Mouse (Mus musculus) heart, adult 18-20 months (tissue): ENCODE measurements at regions not wholly inside any gene's neighbourhood (a gene's known extent, or its start where the extent isn't known, plus 50 kb on each side); places are given as distances from the start of the nearest gene placed in this dataset.

Experiments
- DNase-seq, 2 experiments: peaks; one replicate each; pipeline ENCODE4 v3.0.0; 2021 to 2022; ENCODE audit warnings: mixed read lengths in 1 of 2

- DNase-seq = peak in 1 of 2 experiments; percentile 5
These were observed 50.3 kb upstream of the Nmu start for GRCm38 (mm10) chr5:76413886-76414285.

GRCm38 (mm10) chr5:76416256-76416655, 52.7 kb upstream of the Nmu start:
- DNase-seq = no peak

- no peak for DNase-seq
These were observed 53.5 kb upstream of the Nmu start for GRCm38 (mm10) chr5:76417137-76417536.

- no peak for DNase-seq
These were observed 55.6 kb upstream of the Nmu start for GRCm38 (mm10) chr5:76418901-76419823.

GRCm38 (mm10) chr5:76419841-76420240, 56.3 kb upstream of the Nmu start:
- no peak for DNase-seq

- DNase-seq = no peak
These were observed 57.0 kb upstream of the Nmu start for GRCm38 (mm10) chr5:76420606-76421005.

- DNase-seq = no peak
These were observed 60.0 kb upstream of the Nmu start for GRCm38 (mm10) chr5:76423593-76423992.

GRCm38 (mm10) chr5:76425680-76426079, 58.2 kb upstream of the Gm7271 start:
- no peak for DNase-seq

- no peak for DNase-seq
These were observed 56.3 kb upstream of the Gm7271 start for GRCm38 (mm10) chr5:76427581-76427980.

- DNase-seq = no peak
These were observed 54.4 kb upstream of the Gm7271 start for GRCm38 (mm10) chr5:76429441-76429840.

GRCm38 (mm10) chr5:76433623-76434022, 50.2 kb upstream of the Gm7271 start:
- no peak for DNase-seq
